Mouse (Mus musculus) adipocyte (in vitro differentiated cells): ENCODE data around the gene Klrb1a.
"Not testable (repeated sequence)": the region's sequence is repeated elsewhere in the genome, so short reads cannot be mapped to it uniquely, and the experiment has no call there.

Experiments used
- DNase-seq: peaks from one replicate; pipeline ENCODE4 v3.0.0-alpha.2; 2016; ENCODE audit warnings: low spot score

The Klrb1a gene

GRCm38 (mm10) chr6:128623433-128623832, at the start of gene Klrb1a:
Gene Klrb1a, minus strand, starts transcription at chr6:128623533.
- DNase-seq = not testable (repeated sequence)

- no peak for DNase-seq
Observed at GRCm38 (mm10) chr6:128669936-128670335, 46.6 kb upstream of the Klrb1a start.

GRCm38 (mm10) chr6:128662206-128662605, 38.9 kb upstream of the Klrb1a start, which contains the start of gene Clec2h:
Gene Clec2h, plus strand, starts transcription at chr6:128662385.
- DNase-seq = no peak

GRCm38 (mm10) chr6:128661249-128661648, 37.9 kb upstream of the Klrb1a start:
- DNase-seq = no peak

GRCm38 (mm10) chr6:128652938-128653337, 29.6 kb upstream of the Klrb1a start:
- DNase-seq = no peak

GRCm38 (mm10) chr6:128650827-128651226, 27.5 kb upstream of the Klrb1a start:
- not testable (repeated sequence) for DNase-seq

GRCm38 (mm10) chr6:128650187-128650586, 26.9 kb upstream of the Klrb1a start:
- no peak for DNase-seq

GRCm38 (mm10) chr6:128649681-128650080, 26.3 kb upstream of the Klrb1a start:
- DNase-seq = no peak

- not testable (repeated sequence) for DNase-seq
Observed at GRCm38 (mm10) chr6:128645708-128646107, 22.4 kb upstream of the Klrb1a start.

GRCm38 (mm10) chr6:128644694-128645093, 21.4 kb upstream of the Klrb1a start:
- not testable (repeated sequence) for DNase-seq

- DNase-seq = no peak
Observed at GRCm38 (mm10) chr6:128643999-128644398, 20.7 kb upstream of the Klrb1a start.

- no peak for DNase-seq
Observed at GRCm38 (mm10) chr6:128641116-128641716, 17.9 kb upstream of the Klrb1a start.

GRCm38 (mm10) chr6:128640673-128641072, 17.3 kb upstream of the Klrb1a start:
- no peak for DNase-seq

GRCm38 (mm10) chr6:128630912-128631905, 7.9 kb upstream of the Klrb1a start:
- not testable (repeated sequence) for DNase-seq

- peak; percentile 11 for DNase-seq
Observed at GRCm38 (mm10) chr6:128629771-128630739, 6.7 kb upstream of the Klrb1a start.

- not testable (repeated sequence) for DNase-seq
Observed at GRCm38 (mm10) chr6:128625246-128625645, 1.9 kb upstream of the Klrb1a start.

GRCm38 (mm10) chr6:128624425-128624824, 1.1 kb upstream of the Klrb1a start:
- DNase-seq = no peak

GRCm38 (mm10) chr6:128622733-128623132, 600 bp downstream of the Klrb1a start:
- no peak for DNase-seq

GRCm38 (mm10) chr6:128606350-128606749, 17.0 kb downstream of the Klrb1a start:
- DNase-seq = no peak

- DNase-seq = peak; percentile 41
Observed at GRCm38 (mm10) chr6:128604512-128604911, 18.8 kb downstream of the Klrb1a start.

GRCm38 (mm10) chr6:128602463-128603201, 20.7 kb downstream of the Klrb1a start:
- DNase-seq = no peak
